Mouse (Mus musculus) forebrain, embryonic 15.5 days (tissue): ENCODE measurements around the gene Dgkq. TPM values are rescaled to one million over a fixed set of nuclear protein-coding genes. Genes with fewer than 3 reads are reported as not detected.

Source experiments
- ATAC-seq: fragments of 200-750 bp; cut with Nextera tagmentation; replicated peaks from 2 replicates; pipeline ENCODE4 v1.8.0; 2017; ENCODE audit warnings: mild to moderate bottlenecking, moderate TSS enrichment, moderate library complexity
- H3K27ac ChIP-seq: fragments of 300-500 bp; sonication (generic); replicated peaks from 2 replicates; pipeline ENCODE4 v1.5.1; 2015; ENCODE audit warnings: mild to moderate bottlenecking, inconsistent platforms
- H3K27me3 ChIP-seq: fragments of 300-500 bp; sonication (generic); 2 replicates; pipeline ENCODE4 v1.6.1; 2015; ENCODE audit warnings: inconsistent platforms
- H3K36me3 ChIP-seq: fragments of 300-500 bp; sonication (generic); 2 replicates; pipeline ENCODE4 v1.6.1; 2015; ENCODE audit warnings: mild to moderate bottlenecking, inconsistent platforms
- H3K4me1 ChIP-seq: fragments of 300-500 bp; sonication (generic); 2 replicates; pipeline ENCODE4 v1.6.1; 2015; ENCODE audit warnings: inconsistent platforms
- H3K4me2 ChIP-seq: fragments of 300-500 bp; sonication (generic); replicated peaks from 2 replicates; pipeline ENCODE4 v1.6.1; 2015; ENCODE audit warnings: mild to moderate bottlenecking, inconsistent platforms
- H3K4me3 ChIP-seq: fragments of 300-500 bp; sonication (generic); 2 replicates; pipeline ENCODE4 v1.5.1; 2015; ENCODE audit warnings: mild to moderate bottlenecking, inconsistent platforms
- H3K9ac ChIP-seq: fragments of 300-500 bp; sonication (generic); replicated peaks from 2 replicates; pipeline ENCODE4 v1.6.1; 2015; ENCODE audit warnings: mild to moderate bottlenecking, inconsistent platforms
- H3K9me3 ChIP-seq: fragments of 300-500 bp; sonication (generic); 2 replicates; pipeline ENCODE4 v1.6.1; 2016; ENCODE audit warnings: inconsistent platforms
- WGBS: fragments of 180-500 bp; shearing (Covaris S2); methylation state at CpG from one replicate; pipeline ENCODE4 v1.1.7; 2015; ENCODE audit warnings: mixed read lengths; 5-methylcytosine and 5-hydroxymethylcytosine counted together
- polyA plus RNA-seq: library from polyadenylated mRNA; unstranded; fragments of >200 nt; fragmentation: Nextera tagmentation; extraction: Ambion mirVana; gene quantifications from 2 replicates; pipeline ENCODE4 v1.2.1, GENCODE M21; 2015

Dgkq gene
- polyA plus RNA-seq, 1 experiment from 2014 or later: 23.6 TPM

- H3K9ac ChIP-seq: no peak overlapping the region
- ATAC-seq: no peak
- no peaks in the 10 kb centered on the region for H3K36me3 ChIP-seq
- H3K4me3 ChIP-seq: no peak overlapping the region
- H3K27me3 ChIP-seq: no peaks in the 10 kb centered on the region
- peaks cover 15% of the 10 kb centered on the region for H3K4me1 ChIP-seq
- H3K27ac ChIP-seq: no peak overlapping the region
- no peaks in the 10 kb centered on the region for H3K9me3 ChIP-seq
- H3K4me2 ChIP-seq: no peak overlapping the region
- 85% methylated on average over 6 of the region's 6 CpGs for WGBS
Measured at GRCm38 (mm10) chr5:108678296-108678854, 8.9 kb upstream of the Dgkq start.

- Histone ChIP-seq H3K9me3 (no peaks in the 10 kb centered on the region), H3K4me3 (peak overlapping the region; percentile 35), H3K4me2 (peak overlapping the region; percentile 60), H3K27me3 (no peaks in the 10 kb centered on the region), H3K4me1 (peaks cover 15% of the 10 kb centered on the region), H3K9ac (peak overlapping the region; percentile 50), H3K27ac (peak overlapping the region; percentile 94), H3K36me3 (peaks cover under 1% of the 10 kb centered on the region; the same call in 1 of the 2 replicates)
- ATAC-seq: peak; percentile 91
- 2% methylated on average over 25 of the region's 25 CpGs for WGBS
Measured at GRCm38 (mm10) chr5:108677605-108678295, 8.3 kb upstream of the Dgkq start.

- H3K9ac ChIP-seq: peak overlapping the region; percentile 50
- ATAC-seq: peak; percentile 71
- peaks cover 8% of the 10 kb centered on the region; the same call in 1 of the 2 replicates for H3K36me3 ChIP-seq
- H3K9me3 ChIP-seq: no peaks in the 10 kb centered on the region
- H3K4me1 ChIP-seq: peaks cover 15% of the 10 kb centered on the region
- peak overlapping the region; percentile 60 for H3K4me2 ChIP-seq
- peak overlapping the region; percentile 94 for H3K27ac ChIP-seq
- 10% methylated on average over 5 of the region's 5 CpGs for WGBS
- H3K27me3 ChIP-seq: no peaks in the 10 kb centered on the region
- H3K4me3 ChIP-seq: peak overlapping the region; percentile 35
Measured at GRCm38 (mm10) chr5:108676772-108677498, 7.5 kb upstream of the Dgkq start.

- ATAC-seq: no peak
Measured at GRCm38 (mm10) chr5:108675251-108675816, 5.9 kb upstream of the Dgkq start, which contains the start of gene Slc26a1. Gene Slc26a1 (minus strand): TSS chr5:108675569.

GRCm38 (mm10) chr5:108674624-108675023, 5.2 kb upstream of the Dgkq start:
- no peak overlapping the region for H3K4me3 ChIP-seq
- no peaks in the 10 kb centered on the region for H3K9me3 ChIP-seq
- H3K27me3 ChIP-seq: no peaks in the 10 kb centered on the region
- peaks cover 11% of the 10 kb centered on the region; the same call in 1 of the 2 replicates for H3K36me3 ChIP-seq
- peaks cover 24% of the 10 kb centered on the region for H3K4me1 ChIP-seq
- 94% methylated on average over 2 of the region's 2 CpGs for WGBS
- no peak overlapping the region for H3K27ac ChIP-seq
- H3K9ac ChIP-seq: no peak overlapping the region
- ATAC-seq: no peak
- no peak overlapping the region for H3K4me2 ChIP-seq

More at GRCm38 (mm10) chr5:108675251-108675816, 5.9 kb upstream of the Dgkq start, which contains the start of gene Slc26a1:
- Histone ChIP-seq H3K4me1 (peaks cover 17% of the 10 kb centered on the region), H3K36me3 (peaks cover 11% of the 10 kb centered on the region; the same call in 1 of the 2 replicates), H3K9ac (no peak within 1 kb of the TSS), H3K9me3 (no peaks in the 10 kb centered on the region), H3K27ac (no peak within 1 kb of the TSS), H3K27me3 (no peaks in the 10 kb centered on the region), H3K4me3 (no peak within 1 kb of the TSS), H3K4me2 (no peak within 1 kb of the TSS)
- 83% methylated on average over 9 of the region's 9 CpGs for WGBS

GRCm38 (mm10) chr5:108671757-108672156, 2.3 kb upstream of the Dgkq start:
- no peak overlapping the region for H3K9ac ChIP-seq
- ATAC-seq: no peak
- H3K4me1 ChIP-seq: peaks cover 22% of the 10 kb centered on the region
- no peak overlapping the region for H3K27ac ChIP-seq
- no peak overlapping the region for H3K4me2 ChIP-seq
- no peaks in the 10 kb centered on the region for H3K27me3 ChIP-seq
- H3K9me3 ChIP-seq: no peaks in the 10 kb centered on the region
- H3K4me3 ChIP-seq: no peak overlapping the region
- WGBS: 96% methylated on average over 12 of the region's 12 CpGs
- peaks cover 11% of the 10 kb centered on the region; the same call in 1 of the 2 replicates for H3K36me3 ChIP-seq

GRCm38 (mm10) chr5:108670785-108671184, 1.3 kb upstream of the Dgkq start:
- Histone ChIP-seq H3K9me3 (no peaks in the 10 kb centered on the region), H3K4me2 (no peak overlapping the region), H3K27ac (no peak overlapping the region), H3K36me3 (peaks cover 11% of the 10 kb centered on the region; the same call in 1 of the 2 replicates), H3K4me3 (no peak overlapping the region), H3K27me3 (no peaks in the 10 kb centered on the region), H3K9ac (no peak overlapping the region), H3K4me1 (peaks cover 19% of the 10 kb centered on the region)
- ATAC-seq: no peak

GRCm38 (mm10) chr5:108669986-108670385, 514 bp upstream of the Dgkq start:
- WGBS: 88% methylated on average over 9 of the region's 9 CpGs
- peak overlapping the region; percentile 64 for H3K4me2 ChIP-seq
- H3K4me1 ChIP-seq: peaks cover 19% of the 10 kb centered on the region
- H3K36me3 ChIP-seq: peaks cover 11% of the 10 kb centered on the region; the same call in 1 of the 2 replicates
- H3K27me3 ChIP-seq: no peaks in the 10 kb centered on the region
- ATAC-seq: peak; percentile 7; the same call in 1 of the 2 replicates
- no peaks in the 10 kb centered on the region for H3K9me3 ChIP-seq
- H3K4me3 ChIP-seq: peak overlapping the region; percentile 52
- no peak overlapping the region for H3K27ac ChIP-seq
- H3K9ac ChIP-seq: no peak overlapping the region

GRCm38 (mm10) chr5:108668387-108668932, 1.0 kb downstream of the Dgkq start:
- 16% methylated on average over 3 of the region's 3 CpGs for WGBS
- Histone ChIP-seq H3K27me3 (peaks cover 5% of the 10 kb centered on the region; the same call in 1 of the 2 replicates), H3K4me2 (peak overlapping the region; percentile 64), H3K9me3 (no peaks in the 10 kb centered on the region), H3K9ac (peak overlapping the region; percentile 60), H3K27ac (peak overlapping the region; percentile 86), H3K36me3 (peaks cover 11% of the 10 kb centered on the region; the same call in 1 of the 2 replicates), H3K4me1 (peaks cover 19% of the 10 kb centered on the region), H3K4me3 (peak overlapping the region; percentile 52)
- no peak; the same call in 1 of the 2 replicates for ATAC-seq

- Histone ChIP-seq H3K4me3 (no peak overlapping the region), H3K4me1 (peaks cover 19% of the 10 kb centered on the region), H3K27ac (no peak overlapping the region), H3K4me2 (no peak overlapping the region), H3K9ac (no peak overlapping the region), H3K27me3 (peaks cover 5% of the 10 kb centered on the region; the same call in 1 of the 2 replicates), H3K36me3 (peaks cover 7% of the 10 kb centered on the region; the same call in 1 of the 2 replicates), H3K9me3 (no peaks in the 10 kb centered on the region)
- 90% methylated on average over 2 of the region's 2 CpGs for WGBS
- no peak for ATAC-seq
Measured at GRCm38 (mm10) chr5:108667370-108667769, 2.1 kb downstream of the Dgkq start.

GRCm38 (mm10) chr5:108665066-108665465, 4.4 kb downstream of the Dgkq start:
- no peak overlapping the region for H3K4me2 ChIP-seq
- ATAC-seq: no peak
- H3K4me1 ChIP-seq: peaks cover 22% of the 10 kb centered on the region
- H3K27ac ChIP-seq: no peak overlapping the region
- no peaks in the 10 kb centered on the region for H3K9me3 ChIP-seq
- H3K4me3 ChIP-seq: no peak overlapping the region
- peaks cover 5% of the 10 kb centered on the region; the same call in 1 of the 2 replicates for H3K27me3 ChIP-seq
- H3K36me3 ChIP-seq: no peaks in the 10 kb centered on the region
- 42% methylated on average over 3 of the region's 3 CpGs for WGBS
- H3K9ac ChIP-seq: no peak overlapping the region
